Mouse (Mus musculus) spleen, adult 2 months (tissue): ENCODE results near the gene Adap2.

Source experiments
- CTCF ChIP-seq: fragments of 200-500 bp; IDR thresholded peaks from 2 replicates; pipeline ENCODE4 v1.5.1; 2011; ENCODE audit warnings: mild to moderate bottlenecking, inconsistent platforms; ENCODE audit not compliant: insufficient read depth, insufficient read length, insufficient replicate concordance; ENCODE audit errors: extremely low read depth
- POLR2A ChIP-seq: fragments of 200-500 bp; IDR thresholded peaks from 2 replicates; pipeline ENCODE4 v1.6.1; 2011; ENCODE audit warnings: low read depth, low read length, inconsistent platforms

DNA sequence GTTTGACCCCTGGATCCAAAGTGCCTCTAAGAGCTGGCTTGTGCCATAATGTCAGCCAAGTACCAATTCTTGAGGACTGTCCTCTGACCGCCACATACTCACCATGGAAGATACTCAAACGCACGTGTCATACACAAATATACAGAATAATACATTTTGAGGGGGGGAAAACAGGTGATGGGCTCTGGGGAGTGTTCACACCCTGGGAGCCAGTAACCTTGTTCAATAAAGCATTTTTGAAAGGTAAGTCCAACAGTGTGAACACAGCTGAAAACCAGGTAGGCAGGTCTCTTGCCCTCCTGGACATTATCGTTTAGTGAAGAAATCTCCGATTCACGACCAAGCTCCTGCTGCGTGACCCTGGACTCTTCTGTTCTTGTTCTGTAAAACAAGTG is 54.6 kb downstream of the Adap2 start:
- no peak for TF ChIP-seq CTCF
- TF ChIP-seq POLR2A, result no peak
